Comparison of ENCODE assay signal across 17 mouse cellular contexts in genomic region chr8:109907376-109907775, GRCm38 (mm10). TPM values are rescaled to one million over a fixed set of nuclear protein-coding genes. Genes with fewer than 3 reads are reported as not detected.
"Had no signal": no experiment of that assay in that cellular context is flagged by ENCODE, and none has a peak within 500 bp of the region (broad histone marks: within the 10 kb centered on the region; RNA-seq: fewer than 3 reads in every experiment).

No protein-coding gene starts in this region.

- H3K4me1 ChIP-seq: lung, embryonic 15.5 days; midbrain, embryonic 13.5 days; midbrain, embryonic 15.5 days; neural tube, embryonic 12.5 days had no signal

- ATAC-seq: lung, postnatal 0 days; midbrain, embryonic 13.5 days; midbrain, embryonic 15.5 days had no signal

- H3K4me3 ChIP-seq: lung, embryonic 15.5 days; megakaryocyte, embryonic 14.5 days; midbrain, embryonic 13.5 days; midbrain, embryonic 15.5 days; neural tube, embryonic 12.5 days had no signal

- H3K9ac ChIP-seq: lung, embryonic 15.5 days; midbrain, embryonic 13.5 days; midbrain, embryonic 15.5 days; neural tube, embryonic 12.5 days had no signal

- H3K4me2 ChIP-seq: lung, embryonic 15.5 days; midbrain, embryonic 11.5 days; midbrain, embryonic 13.5 days; midbrain, embryonic 15.5 days; neural tube, embryonic 12.5 days had no signal

- H3K27ac ChIP-seq: lung, embryonic 15.5 days; macrophage; midbrain, embryonic 13.5 days; midbrain, embryonic 15.5 days; neural tube, embryonic 12.5 days had no signal

- DNase-seq: lung, adult 2 months; lung, postnatal 14 days; lung, postnatal 36 days; right cerebral cortex, postnatal 25 days; right cerebral cortex, postnatal 4 days; spleen, adult 18-20 months; thymus, adult 18-20 months; thymus, postnatal 14 days; thymus, postnatal 36 days had no signal

- H3K27me3 ChIP-seq: lung, embryonic 15.5 days; megakaryocyte, embryonic 14.5 days; midbrain, embryonic 13.5 days; midbrain, embryonic 15.5 days; neural tube, embryonic 12.5 days had no signal

- H3K9me3 ChIP-seq: lung, embryonic 15.5 days; megakaryocyte, embryonic 14.5 days; midbrain, embryonic 13.5 days; midbrain, embryonic 15.5 days; neural tube, embryonic 12.5 days had no signal

RNA-seq across cellular contexts. Expression of gene Marveld3, which starts 54.6 kb away (rescaled TPM):
- polyA plus RNA-seq: macrophage had no signal
